Mouse (Mus musculus) erythroblast, embryonic 14.5 days (primary cell): ENCODE results near the gene Aldh18a1.

Source experiments
- GATA1 ChIP-seq: IDR thresholded peaks from 2 replicates; pipeline ENCODE4 v1.6.1; 2012; ENCODE audit warnings: low read length, inconsistent platforms, mixed read lengths
- TAL1 ChIP-seq: IDR thresholded peaks from 3 replicates; pipeline ENCODE4 v1.6.1; 2012; ENCODE audit warnings: low read length, inconsistent platforms, mixed read lengths

- TF ChIP-seq GATA1: no peak
- TF ChIP-seq TAL1: no peak
Observed at GRCm38 (mm10) chr19:40512500-40513421, 75.5 kb downstream of the Aldh18a1 start.
